Mouse (Mus musculus) common myeloid progenitor, adult 5-6 weeks (primary cell): Measurements from ENCODE around the gene Cd2bp2. TPM values are rescaled to one million over a fixed set of nuclear protein-coding genes. Genes with fewer than 3 reads are reported as not detected.

ENCODE experiments used
- ATAC-seq: replicated peaks from 2 replicates; pipeline ENCODE4 v1.8.0; 2016; ENCODE audit warnings: low read depth, mild to moderate bottlenecking, moderate TSS enrichment, inconsistent platforms; ENCODE audit not compliant: poor library complexity, severe bottlenecking
- total RNA-seq: library from RNA; stranded (forward); fragments of 200-1000, 187-1606 nt; gene quantifications from 2 replicates; pipeline ENCODE4 v1.2.3, GENCODE M21; 2017

Cd2bp2 gene
- 54.9 and 73.1 TPM in 2 replicates for total RNA-seq

- peak; percentile 93 for ATAC-seq
These were observed at the start of gene Cd2bp2 for GRCm38 (mm10) chr7:127195544-127196295. Cd2bp2 (minus strand) TSS chr7:127196050.

- peak; percentile 29 for ATAC-seq
These were observed 49.0 kb upstream of the Cd2bp2 start for GRCm38 (mm10) chr7:127244658-127245510.

- peak; percentile 94 for ATAC-seq
These were observed 48.2 kb upstream of the Cd2bp2 start, which contains the start of gene Zfp771 for GRCm38 (mm10) chr7:127243870-127244657. Zfp771 (plus strand) TSS chr7:127244274.

GRCm38 (mm10) chr7:127243361-127243867, 47.6 kb upstream of the Cd2bp2 start:
- ATAC-seq = no peak

DNA sequence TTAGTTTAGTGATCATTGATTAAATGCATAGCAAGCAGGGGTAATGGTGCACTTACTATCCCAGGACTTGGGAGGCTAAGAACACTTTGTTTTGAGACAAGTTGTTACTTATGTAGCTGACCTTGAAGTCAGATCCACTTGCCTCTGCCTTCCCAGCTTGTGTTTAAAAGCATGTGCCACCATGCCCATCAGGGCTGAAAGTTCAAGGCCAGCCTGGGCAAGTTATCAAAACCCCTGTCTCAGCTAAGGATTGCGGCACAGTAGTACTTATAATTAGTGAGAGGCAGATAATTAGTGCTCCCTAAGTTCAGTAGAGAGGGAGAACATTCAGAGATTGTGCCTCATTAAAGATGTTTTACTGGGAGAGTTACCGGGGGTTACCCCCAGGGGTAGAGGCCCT, 38.9 kb upstream of the Cd2bp2 start:
- ATAC-seq = no peak

- ATAC-seq = no peak
These were observed 37.9 kb upstream of the Cd2bp2 start for GRCm38 (mm10) chr7:127233765-127234164.

- ATAC-seq = peak; percentile 9; the same call in 1 of the 2 replicates
These were observed 37.5 kb upstream of the Cd2bp2 start for GRCm38 (mm10) chr7:127233368-127233749.

DNA sequence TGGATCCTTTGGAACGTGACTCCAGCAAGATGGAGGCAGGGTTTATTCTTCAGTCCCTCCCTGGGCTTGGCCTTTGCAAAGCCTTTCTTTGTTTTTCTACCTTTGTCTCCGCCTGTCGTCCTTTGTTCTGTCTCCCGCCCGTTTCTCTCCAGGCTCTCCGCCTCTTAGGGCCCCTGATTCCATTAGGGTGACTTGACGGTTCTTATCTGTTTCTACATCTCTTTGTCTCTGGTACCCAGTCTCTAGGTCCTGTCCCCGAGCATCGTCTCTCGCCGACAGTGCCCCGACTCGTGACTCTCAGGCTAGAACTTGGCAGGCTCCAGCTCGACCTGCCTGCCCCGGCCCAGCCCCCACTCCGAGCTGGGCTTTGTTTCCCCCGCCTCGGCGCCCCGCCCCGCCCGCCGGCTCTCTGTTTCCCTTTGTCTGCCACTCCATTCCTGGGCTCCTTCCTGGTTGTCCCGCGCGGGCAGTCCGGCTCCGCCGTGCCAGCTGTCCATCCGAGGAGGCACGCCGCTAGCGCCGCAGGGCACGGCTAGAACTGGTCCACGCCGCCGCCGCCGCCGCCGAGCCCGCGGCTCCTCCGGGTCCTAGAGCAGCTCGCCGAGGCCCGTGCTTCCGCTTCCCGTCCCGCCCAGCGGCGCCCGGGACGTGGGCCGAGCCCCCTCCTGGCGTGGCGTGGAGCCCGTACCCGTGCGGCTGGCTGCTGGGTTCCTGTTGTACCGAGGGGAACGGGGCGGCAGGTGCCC, 36.9 kb upstream of the Cd2bp2 start, which contains the start of the genes Zfp553 and Sept1:
Gene Zfp553, plus strand, starts transcription at position 440 of the 746 bp plus-strand sequence.
Gene Sept1, minus strand, starts transcription at position 509 of the 746 bp plus-strand sequence.
- ATAC-seq = peak; percentile 53

DNA sequence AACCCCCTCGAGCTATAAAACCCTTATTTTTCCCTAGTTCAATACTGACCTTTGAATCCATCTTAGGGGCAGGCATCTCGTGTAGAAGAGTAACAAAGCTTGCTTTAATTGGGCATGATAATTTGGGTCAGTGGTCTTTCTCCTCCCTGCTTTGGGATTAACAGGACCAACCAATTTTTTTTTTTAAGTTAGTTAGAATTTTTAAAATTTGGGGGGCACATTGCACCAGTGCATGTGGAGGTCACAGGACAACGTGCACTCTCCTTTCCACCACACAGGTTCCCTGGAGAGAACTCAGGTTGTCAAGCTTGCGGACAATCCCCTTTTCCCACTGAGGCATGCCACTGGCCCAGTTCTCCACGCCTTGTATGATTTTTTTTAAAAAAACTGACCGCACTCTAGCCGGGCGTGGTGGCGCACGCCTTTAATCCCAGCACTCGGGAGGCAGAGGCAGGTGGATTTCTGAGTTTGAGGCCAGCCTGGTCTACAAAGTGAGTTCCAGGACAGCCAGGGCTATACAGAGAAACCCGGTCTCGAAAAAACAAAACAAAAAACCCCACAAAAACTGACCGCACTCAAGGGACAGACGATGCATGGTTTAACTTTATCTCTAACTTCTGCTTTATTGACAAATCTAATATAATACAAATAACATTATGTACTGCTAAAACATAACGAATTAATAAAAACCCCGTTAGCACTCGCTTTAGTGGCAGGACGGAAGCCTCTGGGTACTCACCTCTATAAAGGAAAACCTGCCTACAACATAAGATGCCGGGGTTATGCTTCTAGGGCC, 36.2 kb upstream of the Cd2bp2 start:
- no peak for ATAC-seq

- no peak for ATAC-seq
These were observed 35.5 kb upstream of the Cd2bp2 start for GRCm38 (mm10) chr7:127231376-127231775.

DNA sequence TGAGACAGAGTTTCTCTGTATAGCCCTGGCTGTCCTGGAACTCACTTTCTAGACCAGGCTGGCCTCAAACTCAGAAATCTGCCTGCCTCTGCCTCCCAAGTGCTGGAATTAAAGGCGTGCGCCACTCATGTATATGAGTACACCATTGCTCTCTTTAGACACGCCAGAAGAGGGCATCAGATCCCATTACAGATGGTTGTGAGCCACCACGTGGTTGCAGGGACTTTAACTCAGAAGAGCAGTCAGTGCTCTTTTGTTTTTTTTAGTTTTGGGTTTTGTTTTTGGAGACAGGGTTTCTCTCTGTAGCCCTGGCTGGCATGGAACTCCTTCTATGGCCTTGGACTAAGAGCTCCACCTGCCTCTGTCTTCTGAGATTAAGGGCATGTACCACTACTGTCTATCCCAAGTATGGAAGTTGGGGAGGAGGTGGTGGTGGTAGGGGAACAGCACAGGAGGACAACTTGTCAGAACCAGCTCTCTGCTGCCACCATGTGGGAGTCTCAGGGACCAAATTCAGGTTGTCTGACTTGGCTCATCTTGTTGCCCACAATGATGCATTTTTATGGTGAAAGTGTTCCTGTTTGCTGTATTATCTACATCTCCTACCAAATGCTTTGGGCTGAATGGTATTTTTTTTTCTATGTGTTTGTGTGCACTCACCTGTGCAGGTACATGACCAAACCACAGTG, 32.9 kb upstream of the Cd2bp2 start:
- ATAC-seq = peak; percentile 80

DNA sequence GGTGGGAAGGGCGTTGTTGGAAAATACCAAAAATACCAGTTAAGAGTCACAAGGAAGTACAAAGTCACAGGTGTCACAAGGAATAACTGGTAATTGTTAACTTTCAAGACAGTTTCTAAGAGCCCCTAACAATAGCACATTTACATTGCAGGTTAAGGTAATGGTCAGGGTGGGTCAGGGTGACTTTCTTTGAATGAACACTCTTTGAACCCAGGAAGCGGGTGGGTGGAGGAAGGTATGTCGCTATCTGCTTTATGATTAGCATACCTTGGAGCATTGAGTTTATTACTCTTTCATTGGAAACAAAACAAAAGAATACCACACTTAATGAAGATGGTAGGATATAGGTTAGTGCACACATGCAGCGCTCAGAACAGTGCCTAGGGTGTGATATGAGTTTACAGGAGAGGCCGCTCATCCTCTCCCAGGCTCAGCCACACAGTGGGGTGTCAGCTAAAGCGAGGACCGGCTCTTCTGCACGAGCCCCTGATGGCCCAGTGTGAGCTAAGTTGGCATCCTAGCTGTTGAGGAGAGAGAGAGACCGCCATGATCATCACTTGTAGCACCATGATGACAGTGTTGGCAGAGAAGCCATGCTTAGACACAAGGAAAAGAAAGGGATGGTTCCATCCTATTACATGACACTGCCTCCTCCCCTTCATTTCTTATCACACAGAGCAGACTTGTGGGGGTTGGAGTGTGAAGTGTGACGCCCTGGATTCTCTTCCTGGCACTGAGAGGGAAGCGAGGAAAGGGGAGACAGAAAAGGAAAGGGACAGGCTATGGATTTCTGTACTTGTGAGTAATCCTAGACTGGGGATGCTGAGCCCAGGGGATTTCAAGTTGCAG, 29.5 kb upstream of the Cd2bp2 start:
- ATAC-seq = peak; percentile 37; the same call in 1 of the 2 replicates

GRCm38 (mm10) chr7:127224616-127225015, 28.8 kb upstream of the Cd2bp2 start:
- ATAC-seq = no peak

GRCm38 (mm10) chr7:127223515-127224478, 27.9 kb upstream of the Cd2bp2 start:
- no peak for ATAC-seq

- ATAC-seq = no peak
These were observed 27.3 kb upstream of the Cd2bp2 start for GRCm38 (mm10) chr7:127223106-127223505.

GRCm38 (mm10) chr7:127220440-127220839, 24.6 kb upstream of the Cd2bp2 start:
- ATAC-seq = no peak
